Mouse (Mus musculus) brain, embryonic 14.5 days (tissue): Measurements from ENCODE around the gene Mcu.

ENCODE experiments used
- CTCF ChIP-seq: fragments of 200-500 bp; IDR thresholded peaks from 2 replicates; pipeline ENCODE4 v1.5.1; 2012; ENCODE audit warnings: inconsistent platforms, mild to moderate bottlenecking, moderate library complexity, borderline replicate concordance; ENCODE audit not compliant: insufficient read depth, insufficient read length; ENCODE audit errors: extremely low read depth
- POLR2A ChIP-seq: fragments of 200-500 bp; IDR thresholded peaks from 2 replicates; pipeline ENCODE4 v1.6.1; 2012; ENCODE audit warnings: mild to moderate bottlenecking, inconsistent platforms, borderline replicate concordance; ENCODE audit not compliant: poor library complexity, insufficient read depth, insufficient read length, severe bottlenecking; ENCODE audit errors: extremely low read depth

DNA sequence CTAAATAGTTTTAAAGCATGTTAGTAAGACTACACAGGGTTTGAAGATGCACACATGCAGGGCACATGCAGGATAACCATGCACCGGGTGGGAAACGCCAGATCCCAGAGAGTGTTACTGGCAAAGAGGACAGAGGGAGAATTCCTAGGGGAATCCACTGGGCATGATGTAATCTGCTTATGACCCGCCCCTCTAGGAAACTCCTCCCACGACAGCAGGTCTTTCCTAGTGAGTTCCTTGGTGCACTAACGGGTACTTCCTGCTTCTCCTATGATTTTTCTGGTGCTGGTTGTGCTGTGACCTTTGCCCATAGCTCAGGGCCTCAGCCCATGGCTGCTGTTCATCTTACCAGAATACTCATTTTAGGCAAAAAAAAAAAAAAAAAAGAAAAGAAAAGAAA lies 12.6 kb downstream of the Mcu start:
- no peak for TF ChIP-seq POLR2A
- TF ChIP-seq CTCF, result no peak
